Mouse (Mus musculus): ENCODE results near the gene 5730522E02Rik.

Gene 5730522E02Rik

GRCm38 (mm10) chr11:26128385-26128784, 82.2 kb downstream of the 5730522E02Rik start:
- DNase-seq (ENCODE audit: low read depth, low spot score): no peak

- DNase-seq (ENCODE audit: low read depth, low spot score): no peak
These were observed 84.6 kb downstream of the 5730522E02Rik start for GRCm38 (mm10) chr11:26125923-26126322.

- no peak for DNase-seq (ENCODE audit: low read depth, low spot score)
These were observed 89.6 kb downstream of the 5730522E02Rik start for GRCm38 (mm10) chr11:26120781-26121557.

GRCm38 (mm10) chr11:26117651-26118050, 92.9 kb downstream of the 5730522E02Rik start:
- DNase-seq (ENCODE audit: low read depth, low spot score): no peak

- no peak for DNase-seq (ENCODE audit: low read depth, low spot score)
These were observed 98.4 kb downstream of the 5730522E02Rik start for GRCm38 (mm10) chr11:26112206-26112605.

GRCm38 (mm10) chr11:26108647-26109046, 101.9 kb downstream of the 5730522E02Rik start:
- DNase-seq (ENCODE audit: low read depth, low spot score): no peak

GRCm38 (mm10) chr11:26104680-26105079, 105.9 kb downstream of the 5730522E02Rik start:
- DNase-seq (ENCODE audit: low read depth, low spot score): no peak

- no peak for DNase-seq (ENCODE audit: low read depth, low spot score)
These were observed 106.9 kb downstream of the 5730522E02Rik start for GRCm38 (mm10) chr11:26103698-26104097.

GRCm38 (mm10) chr11:26102878-26103277, 107.7 kb downstream of the 5730522E02Rik start:
- no peak for DNase-seq (ENCODE audit: low read depth, low spot score)

GRCm38 (mm10) chr11:26100077-26100476, 110.5 kb downstream of the 5730522E02Rik start:
- DNase-seq (ENCODE audit: low read depth, low spot score): no peak

- no peak for DNase-seq (ENCODE audit: low read depth, low spot score)
These were observed 111.6 kb downstream of the 5730522E02Rik start for GRCm38 (mm10) chr11:26098933-26099332.

GRCm38 (mm10) chr11:26096095-26096494, 114.5 kb downstream of the 5730522E02Rik start:
- no peak for DNase-seq (ENCODE audit: low read depth, low spot score)

- no peak for DNase-seq (ENCODE audit: low read depth, low spot score)
These were observed 121.6 kb downstream of the 5730522E02Rik start for GRCm38 (mm10) chr11:26088993-26089392.

- DNase-seq (ENCODE audit: low read depth, low spot score): no peak
These were observed 123.9 kb downstream of the 5730522E02Rik start for GRCm38 (mm10) chr11:26086679-26087078.

- no peak for DNase-seq (ENCODE audit: low read depth, low spot score)
These were observed 125.1 kb downstream of the 5730522E02Rik start for GRCm38 (mm10) chr11:26085380-26086035.

- no peak for DNase-seq (ENCODE audit: low read depth, low spot score)
These were observed 134.2 kb downstream of the 5730522E02Rik start for GRCm38 (mm10) chr11:26076335-26076734.

- DNase-seq (ENCODE audit: low read depth, low spot score): no peak
These were observed 135.0 kb downstream of the 5730522E02Rik start for GRCm38 (mm10) chr11:26075536-26075935.

GRCm38 (mm10) chr11:26073638-26074294, 136.8 kb downstream of the 5730522E02Rik start:
- DNase-seq (ENCODE audit: low read depth, low spot score): no peak

- no peak for DNase-seq (ENCODE audit: low read depth, low spot score)
These were observed 138.5 kb downstream of the 5730522E02Rik start for GRCm38 (mm10) chr11:26072101-26072500.

GRCm38 (mm10) chr11:26063252-26063651, 147.3 kb downstream of the 5730522E02Rik start:
- DNase-seq (ENCODE audit: low read depth, low spot score): no peak

- DNase-seq (ENCODE audit: low read depth, low spot score): no peak
These were observed 149.0 kb downstream of the 5730522E02Rik start for GRCm38 (mm10) chr11:26061471-26062137.

GRCm38 (mm10) chr11:26013527-26013926, 197.0 kb downstream of the 5730522E02Rik start:
- no peak for DNase-seq (ENCODE audit: low read depth, low spot score)
